Mouse (Mus musculus) MEL (cell line): ENCODE results near the gene Abca14.

Experiments
- EP300 ChIP-seq, 2 experiments: IDR thresholded peaks; 2 replicates each; pipeline ENCODE4 v1.6.1; 2011; ENCODE audit warnings: improper control_type of control experiment in 2 of 2, low read length in 2 of 2, low read depth in 1 of 2, mild to moderate bottlenecking in 1 of 2
- GATA1 ChIP-seq: IDR thresholded peaks from 2 replicates; pipeline ENCODE4 v1.6.1; 2011; ENCODE audit warnings: low read depth, low read length, improper control_type of control experiment
- MEF2A ChIP-seq: IDR thresholded peaks from 2 replicates; pipeline ENCODE4 v1.6.1; 2014; ENCODE audit warnings: low read depth, mild to moderate bottlenecking, inconsistent platforms, low read length, improper control_type of control experiment; ENCODE audit not compliant: poor library complexity, insufficient replicate concordance, severe bottlenecking; ENCODE audit errors: extremely low read depth
- MYB ChIP-seq: IDR thresholded peaks from 2 replicates; pipeline ENCODE4 v1.6.1; 2011; ENCODE audit warnings: mild to moderate bottlenecking, low read depth, low read length, improper control_type of control experiment
- TAL1 ChIP-seq: IDR thresholded peaks from 2 replicates; pipeline ENCODE4 v1.6.1; 2012; ENCODE audit warnings: mild to moderate bottlenecking, inconsistent platforms, low read length, moderate library complexity, mixed read lengths
- TBP ChIP-seq: IDR thresholded peaks from 2 replicates; pipeline ENCODE4 v1.8.0; 2011; ENCODE audit warnings: low read depth, low read length, improper control_type of control experiment

DNA sequence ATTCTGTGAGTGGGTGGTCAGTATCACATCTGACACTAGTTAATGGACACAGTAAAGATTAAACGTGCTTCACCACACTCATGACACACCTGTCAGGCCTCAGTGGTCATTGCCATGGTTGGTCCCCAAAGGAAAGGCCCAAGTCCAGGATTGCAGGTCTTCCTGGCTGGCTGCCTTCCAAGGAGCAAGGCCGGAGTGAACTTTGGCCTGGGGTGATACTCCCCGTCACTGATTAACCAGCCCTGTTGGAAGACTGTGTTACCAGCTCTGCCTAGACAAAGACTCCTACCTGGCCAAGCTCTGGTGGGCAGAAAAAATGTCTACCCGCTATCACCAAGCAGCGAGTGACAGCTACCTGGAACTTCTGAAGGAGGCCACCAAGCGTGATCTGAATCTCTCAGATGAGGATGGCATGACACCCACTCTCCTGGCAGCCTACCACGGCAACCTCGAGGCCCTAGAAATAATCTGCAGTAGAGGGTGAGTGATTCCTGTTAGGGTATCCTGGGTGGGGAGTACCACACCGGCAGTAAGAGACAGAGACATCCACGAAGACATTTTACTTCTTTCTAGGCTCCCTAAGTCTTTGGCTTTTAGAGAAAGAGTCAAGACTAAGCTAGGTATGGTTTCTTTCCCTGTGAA lies 30.0 kb upstream of the Abca14 start, which contains the start of gene Anks4b:
- no peak for TF ChIP-seq EP300 (IDR thresholded peaks at IDR 0.05; ENCODE audit: low read depth in 1 of 2, low read length in 2 of 2)
- no peak for TF ChIP-seq MYB
- no peak for TF ChIP-seq MEF2A
- TF ChIP-seq TBP = no peak
- no peak for TF ChIP-seq TAL1
- no peak for TF ChIP-seq GATA1
